Mouse (Mus musculus) heart, embryonic 16.5 days (tissue): ENCODE results near the gene Gm45716. TPM values are rescaled to one million over a fixed set of nuclear protein-coding genes. Genes with fewer than 3 reads are reported as not detected.

Experiments
- ATAC-seq: fragments of 200-750 bp; cut with Nextera tagmentation; replicated peaks from 2 replicates; pipeline ENCODE4 v1.8.0; 2017; ENCODE audit warnings: moderate number of reproducible peaks; ENCODE audit not compliant: insufficient read depth, low FRiP score; ENCODE audit errors: extremely low read depth
- H3K27ac ChIP-seq: fragments of 300-500 bp; sonication (generic); 2 replicates; pipeline ENCODE4 v1.5.1; 2014; ENCODE audit warnings: mild to moderate bottlenecking, low read length, control low read depth, moderate library complexity
- H3K27me3 ChIP-seq: fragments of 300-500 bp; sonication (generic); 2 replicates; pipeline ENCODE4 v1.6.1; 2014; ENCODE audit warnings: low read length, mixed read lengths; ENCODE audit not compliant: control insufficient read depth, insufficient read depth
- H3K36me3 ChIP-seq: fragments of 300-500 bp; sonication (generic); 2 replicates; pipeline ENCODE4 v1.6.1; 2014; ENCODE audit not compliant: control insufficient read depth, insufficient read depth
- H3K4me1 ChIP-seq: fragments of 300-500 bp; sonication (generic); 2 replicates; pipeline ENCODE4 v1.6.1; 2014; ENCODE audit warnings: low read length, mixed read lengths; ENCODE audit not compliant: control insufficient read depth, insufficient read depth
- H3K4me2 ChIP-seq: fragments of 300-500 bp; sonication (generic); 2 replicates; pipeline ENCODE4 v1.6.1; 2014; ENCODE audit warnings: low read depth, mild to moderate bottlenecking, control low read depth, low read length
- H3K4me3 ChIP-seq: fragments of 300-500 bp; sonication (generic); 2 replicates; pipeline ENCODE4 v1.5.1; 2014; ENCODE audit warnings: mild to moderate bottlenecking, control low read depth, low read length
- H3K9ac ChIP-seq: fragments of 300-500 bp; sonication (generic); 2 replicates; pipeline ENCODE4 v1.6.1; 2014; ENCODE audit warnings: low read length, control low read depth
- H3K9me3 ChIP-seq: fragments of 300-500 bp; sonication (generic); replicated peaks from 2 replicates; pipeline ENCODE4 v1.6.1; 2016; ENCODE audit warnings: low read length; ENCODE audit not compliant: control insufficient read depth
- WGBS: fragments of 180-500 bp; shearing (Covaris S2); extraction: QIAGEN DNeasy Blood & Tissue Kit; methylation state at CpG from one replicate; pipeline ENCODE4 v1.1.7; 2014; 5-methylcytosine and 5-hydroxymethylcytosine counted together
- polyA plus RNA-seq: library from polyadenylated mRNA; unstranded; fragments of >200 nt; fragmentation: Nextera tagmentation; extraction: Ambion mirVana; gene quantifications from 2 replicates; pipeline ENCODE4 v1.2.1, GENCODE M21; 2015

Gm45716 gene
- polyA plus RNA-seq, 1 experiment from 2014 or later, result 53.0 TPM

- Histone ChIP-seq H3K27ac (no peak overlapping the region), H3K27me3 (no peaks in the 10 kb centered on the region), H3K9ac (no peak overlapping the region), H3K36me3 (peaks cover 67% of the 10 kb centered on the region), H3K4me2 (no peak overlapping the region), H3K4me3 (no peak overlapping the region), H3K9me3 (no peaks in the 10 kb centered on the region; the same call in 1 of the 2 replicates), H3K4me1 (peaks cover 4% of the 10 kb centered on the region)
- WGBS, result 78% methylated on average over 11 of the region's 11 CpGs
- no peak for ATAC-seq
Measured at GRCm38 (mm10) chr11:90264180-90264579, 76.7 kb downstream of the Gm45716 start.

GRCm38 (mm10) chr11:90265581-90265980 is 78.1 kb downstream of the Gm45716 start:
- H3K9me3 ChIP-seq, result no peaks in the 10 kb centered on the region; the same call in 1 of the 2 replicates
- H3K36me3 ChIP-seq, result peaks cover 63% of the 10 kb centered on the region
- WGBS, result 48% methylated on average over 7 of the region's 7 CpGs
- no peak overlapping the region for H3K4me2 ChIP-seq
- peak overlapping the region; percentile 54 for H3K27ac ChIP-seq
- no peaks in the 10 kb centered on the region for H3K27me3 ChIP-seq
- no peak overlapping the region for H3K9ac ChIP-seq
- H3K4me1 ChIP-seq, result peaks cover 3% of the 10 kb centered on the region
- H3K4me3 ChIP-seq, result no peak overlapping the region
- no peak for ATAC-seq

GRCm38 (mm10) chr11:90268934-90269333 is 81.5 kb downstream of the Gm45716 start:
- 83% methylated on average over 5 of the region's 5 CpGs for WGBS
- ATAC-seq, result no peak
- no peak overlapping the region for H3K27ac ChIP-seq
- H3K9ac ChIP-seq, result no peak overlapping the region
- H3K27me3 ChIP-seq, result no peaks in the 10 kb centered on the region
- H3K4me1 ChIP-seq, result peaks cover 6% of the 10 kb centered on the region
- no peak overlapping the region for H3K4me2 ChIP-seq
- peaks cover 44% of the 10 kb centered on the region for H3K36me3 ChIP-seq
- no peak overlapping the region for H3K4me3 ChIP-seq
- no peaks in the 10 kb centered on the region for H3K9me3 ChIP-seq

- ATAC-seq, result no peak
- no peak overlapping the region for H3K27ac ChIP-seq
- no peak overlapping the region for H3K4me2 ChIP-seq
- no peak overlapping the region for H3K4me3 ChIP-seq
- H3K36me3 ChIP-seq, result peaks cover 42% of the 10 kb centered on the region
- 76% methylated on average over 18 of the region's 18 CpGs for WGBS
- H3K9ac ChIP-seq, result no peak overlapping the region
- no peaks in the 10 kb centered on the region for H3K27me3 ChIP-seq
- no peaks in the 10 kb centered on the region for H3K9me3 ChIP-seq
- H3K4me1 ChIP-seq, result peaks cover 6% of the 10 kb centered on the region
Measured at GRCm38 (mm10) chr11:90269398-90270123, 82.1 kb downstream of the Gm45716 start.

- H3K9me3 ChIP-seq, result no peaks in the 10 kb centered on the region
- WGBS, result 81% methylated on average over 11 of the region's 11 CpGs
- H3K9ac ChIP-seq, result no peak overlapping the region
- H3K4me3 ChIP-seq, result no peak overlapping the region
- H3K4me2 ChIP-seq, result no peak overlapping the region
- peaks cover 6% of the 10 kb centered on the region for H3K4me1 ChIP-seq
- no peak for ATAC-seq
- H3K27me3 ChIP-seq, result no peaks in the 10 kb centered on the region
- peaks cover 40% of the 10 kb centered on the region for H3K36me3 ChIP-seq
- H3K27ac ChIP-seq, result no peak overlapping the region
Measured at GRCm38 (mm10) chr11:90270132-90270877, 82.8 kb downstream of the Gm45716 start.

GRCm38 (mm10) chr11:90274187-90274586 is 86.7 kb downstream of the Gm45716 start:
- Histone ChIP-seq H3K4me2 (no peak overlapping the region), H3K4me1 (peaks cover 7% of the 10 kb centered on the region; the same call in 1 of the 2 replicates), H3K27ac (no peak overlapping the region), H3K9ac (no peak overlapping the region), H3K36me3 (peaks cover 34% of the 10 kb centered on the region), H3K9me3 (no peaks in the 10 kb centered on the region), H3K4me3 (no peak overlapping the region), H3K27me3 (no peaks in the 10 kb centered on the region)
- ATAC-seq, result no peak
- WGBS, result 38% methylated on average over 1 of the region's 1 CpGs

- no peaks in the 10 kb centered on the region for H3K27me3 ChIP-seq
- H3K4me2 ChIP-seq, result no peak overlapping the region
- ATAC-seq, result no peak
- peak overlapping the region; percentile 2; the same call in 1 of the 2 replicates for H3K27ac ChIP-seq
- no peaks in the 10 kb centered on the region for H3K9me3 ChIP-seq
- WGBS, result 80% methylated on average over 7 of the region's 7 CpGs
- H3K36me3 ChIP-seq, result peaks cover 27% of the 10 kb centered on the region
- H3K4me1 ChIP-seq, result peaks cover 7% of the 10 kb centered on the region; the same call in 1 of the 2 replicates
- no peak overlapping the region for H3K4me3 ChIP-seq
- H3K9ac ChIP-seq, result no peak overlapping the region
Measured at GRCm38 (mm10) chr11:90275663-90276062, 88.2 kb downstream of the Gm45716 start.

GRCm38 (mm10) chr11:90276150-90276549 is 88.7 kb downstream of the Gm45716 start:
- peak overlapping the region; percentile 2; the same call in 1 of the 2 replicates for H3K27ac ChIP-seq
- no peaks in the 10 kb centered on the region for H3K9me3 ChIP-seq
- WGBS, result 81% methylated on average over 8 of the region's 8 CpGs
- H3K36me3 ChIP-seq, result peaks cover 26% of the 10 kb centered on the region
- H3K4me3 ChIP-seq, result no peak overlapping the region
- H3K4me2 ChIP-seq, result no peak overlapping the region
- no peak for ATAC-seq
- peaks cover 7% of the 10 kb centered on the region; the same call in 1 of the 2 replicates for H3K4me1 ChIP-seq
- H3K9ac ChIP-seq, result no peak overlapping the region
- no peaks in the 10 kb centered on the region for H3K27me3 ChIP-seq

- Histone ChIP-seq H3K27ac (no peak overlapping the region), H3K4me3 (no peak overlapping the region), H3K4me2 (no peak overlapping the region), H3K4me1 (peaks cover 7% of the 10 kb centered on the region; the same call in 1 of the 2 replicates), H3K9me3 (no peaks in the 10 kb centered on the region), H3K9ac (no peak overlapping the region), H3K36me3 (peaks cover 25% of the 10 kb centered on the region), H3K27me3 (no peaks in the 10 kb centered on the region)
- WGBS, result 90% methylated on average over 12 of the region's 12 CpGs
- no peak for ATAC-seq
Measured at GRCm38 (mm10) chr11:90276561-90276960, 89.1 kb downstream of the Gm45716 start.
